Mouse (Mus musculus): Measurements from ENCODE around the gene Fam53a. TPM values are rescaled to one million over a fixed set of nuclear protein-coding genes. Genes with fewer than 3 reads are reported as not detected.

Fam53a gene
- polyA plus RNA-seq, 1 experiment: not detected

DNA sequence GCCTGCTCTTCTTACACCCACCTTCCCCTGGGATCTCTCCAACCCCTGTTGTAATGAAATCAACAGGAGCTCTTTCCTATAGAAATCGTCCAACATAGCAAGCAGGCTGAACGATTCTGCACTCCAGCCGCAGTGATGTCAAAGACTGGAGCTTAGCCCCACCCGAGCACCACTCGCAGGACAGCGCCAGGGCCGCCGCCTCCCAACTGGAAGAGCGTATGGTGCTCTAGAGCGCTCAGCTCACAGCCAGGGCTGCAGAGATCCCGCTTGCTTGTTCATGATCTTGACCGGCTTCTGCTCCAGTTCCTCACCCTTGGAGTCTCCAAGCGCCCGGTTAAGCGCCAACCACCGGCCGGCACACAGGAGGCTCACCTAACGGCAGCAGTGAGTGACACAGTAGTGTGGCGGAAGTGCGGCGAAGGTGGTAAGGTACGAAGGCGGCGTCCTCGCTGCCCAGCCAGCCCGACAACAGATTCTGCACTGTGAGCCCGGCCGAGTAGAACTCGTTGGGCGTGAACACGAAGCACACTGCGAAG lies 27.9 kb upstream of the Fam53a start:
- under 1% methylated on average over 32 of the region's 32 CpGs for WGBS

GRCm38 (mm10) chr5:33656739-33657138 lies 27.3 kb upstream of the Fam53a start:
- 33% methylated on average over 1 of the region's 1 CpGs for WGBS
- no peak overlapping the region for H3K27ac ChIP-seq (ENCODE audit: insufficient read depth, low read depth, low read length)

More for the DNA sequence above, 27.9 kb upstream of the Fam53a start:
- Histone ChIP-seq H3K27ac (ENCODE audit: insufficient read depth, low read depth, low read length) (peak overlapping the region; percentile 24), H3K4me1 (ENCODE audit: control insufficient read depth, insufficient read depth, low read length) (peaks cover 18% of the 10 kb centered on the region), H3K4me3 (ENCODE audit: insufficient read depth, low read depth, low read length) (peak overlapping the region; percentile 61)
- TF ChIP-seq CTCF (IDR thresholded peaks at IDR 0.05; ENCODE audit: insufficient read depth, low read depth, low read length) (no peak), POLR2A (IDR thresholded peaks at IDR 0.05; ENCODE audit: insufficient read depth, low read depth, low read length) (peak; percentile 10; the same call in 1 of the 2 replicates)

GRCm38 (mm10) chr5:33655251-33655840 lies 25.9 kb upstream of the Fam53a start:
- H3K4me3 ChIP-seq (ENCODE audit: insufficient read depth, low read depth, low read length): no peak overlapping the region
- WGBS: 92% methylated on average over 10 of the region's 10 CpGs
- peaks cover 18% of the 10 kb centered on the region for H3K4me1 ChIP-seq (ENCODE audit: control insufficient read depth, insufficient read depth, low read length)
- H3K27ac ChIP-seq (ENCODE audit: insufficient read depth, low read depth, low read length): no peak overlapping the region
- TF ChIP-seq CTCF (IDR thresholded peaks at IDR 0.05; ENCODE audit: insufficient read depth, low read depth, low read length): no peak
- no peak for TF ChIP-seq POLR2A (IDR thresholded peaks at IDR 0.05; ENCODE audit: insufficient read depth, low read depth, low read length)

More at GRCm38 (mm10) chr5:33656739-33657138, 27.3 kb upstream of the Fam53a start:
- Histone ChIP-seq H3K4me3 (ENCODE audit: insufficient read depth, low read depth, low read length) (peak overlapping the region; percentile 61), H3K4me1 (ENCODE audit: control insufficient read depth, insufficient read depth, low read length) (peaks cover 18% of the 10 kb centered on the region)
- TF ChIP-seq POLR2A (IDR thresholded peaks at IDR 0.05; ENCODE audit: insufficient read depth, low read depth, low read length) (no peak), CTCF (IDR thresholded peaks at IDR 0.05; ENCODE audit: insufficient read depth, low read depth, low read length) (no peak)

GRCm38 (mm10) chr5:33654424-33654823 lies 25.0 kb upstream of the Fam53a start:
- no peak overlapping the region for H3K4me3 ChIP-seq (ENCODE audit: insufficient read depth, low read depth, low read length)
- no peak overlapping the region for H3K27ac ChIP-seq (ENCODE audit: insufficient read depth, low read depth, low read length)
- H3K4me1 ChIP-seq (ENCODE audit: control insufficient read depth, insufficient read depth, low read length): peaks cover 18% of the 10 kb centered on the region
- WGBS: 90% methylated on average over 13 of the region's 13 CpGs
- no peak for TF ChIP-seq POLR2A (IDR thresholded peaks at IDR 0.05; ENCODE audit: insufficient read depth, low read depth, low read length)
- no peak for TF ChIP-seq CTCF (IDR thresholded peaks at IDR 0.05; ENCODE audit: insufficient read depth, low read depth, low read length)

GRCm38 (mm10) chr5:33652783-33653173 lies 23.3 kb upstream of the Fam53a start:
- TF ChIP-seq POLR2A (IDR thresholded peaks at IDR 0.05; ENCODE audit: insufficient read depth, low read depth, low read length) (no peak; the same call in 1 of the 2 replicates), CTCF (IDR thresholded peaks at IDR 0.05; ENCODE audit: insufficient read depth, low read depth, low read length) (no peak)
- Histone ChIP-seq H3K4me3 (ENCODE audit: insufficient read depth, low read depth, low read length) (peak overlapping the region; percentile 31), H3K4me1 (ENCODE audit: control insufficient read depth, insufficient read depth, low read length) (peaks cover 14% of the 10 kb centered on the region; the same call in 1 of the 2 replicates), H3K27ac (ENCODE audit: insufficient read depth, low read depth, low read length) (0 out of 2 replicates have a peak overlapping the region, but pooled peaks have one; percentile 23)
- WGBS: 4% methylated on average over 9 of the region's 9 CpGs

DNA sequence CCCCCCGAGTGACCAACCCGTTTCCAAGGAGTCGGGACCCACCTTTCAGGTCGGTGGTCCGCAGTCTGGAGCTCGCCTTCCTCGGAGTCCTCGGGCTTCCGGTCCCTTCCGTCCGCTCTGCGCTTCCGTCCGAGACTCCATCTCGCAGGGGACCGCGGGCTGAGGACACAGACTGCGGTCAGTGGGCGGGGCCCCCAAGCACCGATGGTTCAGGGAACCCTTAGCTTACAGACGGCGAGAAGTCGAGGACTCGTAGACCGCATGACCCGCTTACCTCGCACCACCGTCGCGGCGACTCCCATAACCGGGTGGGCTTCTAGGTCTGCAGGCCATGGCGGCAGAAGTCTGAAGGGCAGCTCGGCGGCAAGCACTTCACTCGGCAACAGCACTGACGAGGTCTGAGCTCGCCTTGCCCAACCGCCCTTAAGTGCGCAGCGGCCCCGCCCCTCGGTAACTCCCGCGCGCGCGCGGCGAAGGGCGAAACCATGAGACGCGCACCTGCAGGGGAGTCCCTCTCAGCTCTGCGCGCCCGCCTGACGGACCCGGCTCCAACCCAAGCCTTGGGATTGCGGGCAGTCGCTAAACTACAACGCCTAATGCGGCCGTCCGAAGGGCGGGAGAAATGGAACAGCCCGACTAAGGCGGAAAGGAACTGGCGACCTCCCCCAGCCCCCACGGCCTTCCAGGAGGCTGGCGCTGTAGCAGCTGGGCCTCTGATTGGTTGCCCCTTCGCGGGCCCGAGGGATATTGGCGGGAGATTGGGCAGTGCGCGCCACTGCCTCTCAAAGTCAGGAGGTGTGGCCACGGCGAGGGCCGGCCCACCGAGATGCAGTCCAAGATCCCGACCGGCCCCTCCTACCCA lies 22.7 kb upstream of the Fam53a start, which contains the start of gene Slbp:
TSS of gene Slbp (minus strand) at position 654 of the 862 bp plus-strand sequence.
- H3K4me3 ChIP-seq (ENCODE audit: insufficient read depth, low read depth, low read length): peak within 1 kb of the TSS; percentile 80
- TF ChIP-seq POLR2A (IDR thresholded peaks at IDR 0.05; ENCODE audit: insufficient read depth, low read depth, low read length) (peak; percentile 92; the same call in 1 of the 2 replicates), CTCF (IDR thresholded peaks at IDR 0.05; ENCODE audit: insufficient read depth, low read depth, low read length) (no peak)
- WGBS: under 1% methylated on average over 82 of the region's 82 CpGs
- H3K27ac ChIP-seq (ENCODE audit: insufficient read depth, low read depth, low read length): peak within 1 kb of the TSS; percentile 95
- H3K4me1 ChIP-seq (ENCODE audit: control insufficient read depth, insufficient read depth, low read length): peaks cover 13% of the 10 kb centered on the region; the same call in 1 of the 2 replicates

GRCm38 (mm10) chr5:33651541-33651920 lies 22.1 kb upstream of the Fam53a start:
- WGBS: 2% methylated on average over 11 of the region's 11 CpGs
- no peak for TF ChIP-seq POLR2A (IDR thresholded peaks at IDR 0.05; ENCODE audit: insufficient read depth, low read depth, low read length)
- TF ChIP-seq CTCF (IDR thresholded peaks at IDR 0.05; ENCODE audit: insufficient read depth, low read depth, low read length): no peak
- H3K27ac ChIP-seq (ENCODE audit: insufficient read depth, low read depth, low read length): no peak overlapping the region
- H3K4me3 ChIP-seq (ENCODE audit: insufficient read depth, low read depth, low read length): peak overlapping the region; percentile 80
- peaks cover 9% of the 10 kb centered on the region; the same call in 1 of the 2 replicates for H3K4me1 ChIP-seq (ENCODE audit: control insufficient read depth, insufficient read depth, low read length)

DNA sequence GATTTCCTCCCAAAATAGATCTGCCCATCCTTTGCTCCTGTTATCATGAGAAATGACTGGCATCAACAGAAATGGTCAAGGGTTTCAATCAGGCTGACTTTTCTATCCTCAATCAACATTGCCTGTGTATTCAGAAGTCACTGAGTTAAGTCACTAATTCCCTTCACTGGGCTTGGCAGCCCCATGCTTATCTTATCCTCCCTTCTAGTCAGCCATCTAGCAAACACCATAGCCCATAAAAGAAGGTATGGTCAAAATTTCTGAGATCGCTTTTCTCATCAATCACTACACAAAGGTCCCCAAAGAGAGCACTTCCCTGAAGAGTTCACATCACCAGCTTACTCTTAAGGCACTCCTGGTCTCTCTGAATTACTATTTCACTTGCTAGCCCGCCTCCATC lies 21.6 kb upstream of the Fam53a start:
- no peak overlapping the region for H3K27ac ChIP-seq (ENCODE audit: insufficient read depth, low read depth, low read length)
- no peak overlapping the region; the same call in 1 of the 2 replicates for H3K4me3 ChIP-seq (ENCODE audit: insufficient read depth, low read depth, low read length)
- H3K4me1 ChIP-seq (ENCODE audit: control insufficient read depth, insufficient read depth, low read length): peaks cover 9% of the 10 kb centered on the region; the same call in 1 of the 2 replicates
- TF ChIP-seq POLR2A (IDR thresholded peaks at IDR 0.05; ENCODE audit: insufficient read depth, low read depth, low read length) (no peak), CTCF (IDR thresholded peaks at IDR 0.05; ENCODE audit: insufficient read depth, low read depth, low read length) (no peak)
- WGBS: 5% methylated on average over 2 of the region's 2 CpGs

Data from olfactory bulb, adult 2 months (tissue).